Mouse (Mus musculus) myocyte (in vitro differentiated cells): ENCODE results near the gene Arntl. TPM values are rescaled to one million over a fixed set of nuclear protein-coding genes. Genes with fewer than 3 reads are reported as not detected.

ENCODE experiments used
- H3K27me3 ChIP-seq: one replicate; pipeline ENCODE4 v1.6.1; 2011; ENCODE audit not compliant: control insufficient read depth, insufficient read depth, insufficient read length
- H3K36me3 ChIP-seq: one replicate; pipeline ENCODE4 v1.6.1; 2011; ENCODE audit not compliant: control insufficient read depth, insufficient read depth
- H3K4me2 ChIP-seq: one replicate; pipeline ENCODE4 v1.6.1; 2011; ENCODE audit warnings: low read depth, control low read depth
- H3K4me3 ChIP-seq: one replicate; pipeline ENCODE4 v1.5.1; 2011; ENCODE audit warnings: mild to moderate bottlenecking, control low read depth, moderate library complexity
- H3K79me2 ChIP-seq: one replicate; pipeline ENCODE4 v1.6.1; 2011; ENCODE audit not compliant: control insufficient read depth, insufficient read depth
- H3ac ChIP-seq: one replicate; pipeline ENCODE4 v1.6.1; 2011; ENCODE audit not compliant: control insufficient read depth, insufficient read length
- CEBPB ChIP-seq: IDR thresholded peaks from 2 replicates; pipeline ENCODE4 v1.6.1; 2011; ENCODE audit warnings: mild to moderate bottlenecking, moderate library complexity; ENCODE audit not compliant: poor library complexity, insufficient read depth, severe bottlenecking
- E2F4 ChIP-seq: IDR thresholded peaks from one replicate; pipeline ENCODE4 v1.6.1; 2011; ENCODE audit warnings: mild to moderate bottlenecking, control low read depth, moderate library complexity; ENCODE audit not compliant: insufficient read depth
- MAX ChIP-seq: IDR thresholded peaks from one replicate; pipeline ENCODE4 v1.6.1; 2011; ENCODE audit warnings: low read depth, mild to moderate bottlenecking, control low read depth
- MYOD1 ChIP-seq, 3 experiments: IDR thresholded peaks; one replicate each; pipeline ENCODE4 v1.6.1; 2011; ENCODE audit warnings: control low read depth in 2 of 3, low read depth in 2 of 3, mild to moderate bottlenecking in 2 of 3, moderate library complexity in 1 of 3; ENCODE audit not compliant: insufficient read length in 2 of 3, control insufficient read depth in 1 of 3
- MYOG ChIP-seq, 3 experiments: IDR thresholded peaks; one replicate each; pipeline ENCODE4 v1.6.1; 2011; ENCODE audit warnings: control low read depth in 2 of 3, low read depth in 2 of 3, mild to moderate bottlenecking in 2 of 3; ENCODE audit not compliant: insufficient read length in 2 of 3, control insufficient read depth in 1 of 3, insufficient read depth in 1 of 3
- POLR2A ChIP-seq: IDR thresholded peaks from one replicate; pipeline ENCODE4 v1.6.1; 2011; ENCODE audit warnings: low read depth, mild to moderate bottlenecking, control low read depth, moderate library complexity; ENCODE audit not compliant: insufficient read length
- POLR2AphosphoS2 ChIP-seq: IDR thresholded peaks from one replicate; pipeline ENCODE4 v1.6.1; 2011; ENCODE audit warnings: low read depth, control low read depth; ENCODE audit not compliant: insufficient read length
- REST ChIP-seq: IDR thresholded peaks from one replicate; pipeline ENCODE4 v1.6.1; 2011; ENCODE audit warnings: mild to moderate bottlenecking, control low read depth, moderate library complexity; ENCODE audit not compliant: insufficient read depth, insufficient read length
- SRF ChIP-seq: IDR thresholded peaks from one replicate; pipeline ENCODE4 v1.6.1; 2011; ENCODE audit warnings: low read depth; ENCODE audit not compliant: control insufficient read depth, insufficient read length
- TCF12 ChIP-seq: IDR thresholded peaks from one replicate; pipeline ENCODE4 v1.6.1; 2011; ENCODE audit warnings: mild to moderate bottlenecking, control low read depth; ENCODE audit not compliant: poor library complexity, insufficient read depth, severe bottlenecking
- TCF3 ChIP-seq: IDR thresholded peaks from one replicate; pipeline ENCODE4 v1.6.1; 2011; ENCODE audit warnings: low read depth, control low read depth; ENCODE audit not compliant: insufficient read length
- USF1 ChIP-seq: IDR thresholded peaks from one replicate; pipeline ENCODE4 v1.6.1; 2011; ENCODE audit warnings: low read depth, mild to moderate bottlenecking, control low read depth, moderate library complexity
- polyA plus RNA-seq: library from polyadenylated mRNA; unstranded; fragments of >200 nt; fragmentation: generic; extraction: Trizol; gene quantifications from one replicate; pipeline ENCODE4 v1.2.1, GENCODE M21; 2012; ENCODE audit warnings: missing spikeins

Arntl gene
- polyA plus RNA-seq, 1 experiment, result 10.5 TPM

- no peaks in the 10 kb centered on the region for H3K79me2 ChIP-seq
- H3K4me3 ChIP-seq, result no peak overlapping the region
- H3K36me3 ChIP-seq, result no peaks in the 10 kb centered on the region
- peak overlapping the region; percentile 59 for H3K4me2 ChIP-seq
- H3ac ChIP-seq, result no peak overlapping the region
- no peak for TF ChIP-seq POLR2A
- TF ChIP-seq CEBPB, result no peak
- TF ChIP-seq SRF, result no peak
- no peak for TF ChIP-seq E2F4
- TF ChIP-seq TCF12, result no peak
- no peak for TF ChIP-seq REST
- no peak for TF ChIP-seq POLR2AphosphoS2
- no peak for TF ChIP-seq MYOG (IDR thresholded peaks at IDR 0.05; ENCODE audit: control insufficient read depth in 1 of 3, insufficient read depth in 1 of 3, insufficient read length in 2 of 3, low read depth in 2 of 3)
- TF ChIP-seq MAX, result no peak
- TF ChIP-seq USF1, result no peak
- TF ChIP-seq TCF3, result no peak
- no peak for TF ChIP-seq MYOD1 (IDR thresholded peaks at IDR 0.05; ENCODE audit: control insufficient read depth in 1 of 3, insufficient read length in 2 of 3, low read depth in 2 of 3)
- H3K27me3 ChIP-seq, result no peaks in the 10 kb centered on the region
Observed at GRCm38 (mm10) chr7:113347694-113348093, 140.4 kb downstream of the Arntl start.

GRCm38 (mm10) chr7:113349089-113349488 is 141.8 kb downstream of the Arntl start:
- Histone ChIP-seq H3K4me2 (no peak overlapping the region), H3K36me3 (no peaks in the 10 kb centered on the region), H3K79me2 (no peaks in the 10 kb centered on the region), H3K27me3 (no peaks in the 10 kb centered on the region), H3K4me3 (no peak overlapping the region), H3ac (no peak overlapping the region)
- no peak for TF ChIP-seq POLR2AphosphoS2
- no peak for TF ChIP-seq USF1
- no peak for TF ChIP-seq MYOG (IDR thresholded peaks at IDR 0.05; ENCODE audit: control insufficient read depth in 1 of 3, insufficient read depth in 1 of 3, insufficient read length in 2 of 3, low read depth in 2 of 3)
- TF ChIP-seq MAX, result no peak
- no peak for TF ChIP-seq MYOD1 (IDR thresholded peaks at IDR 0.05; ENCODE audit: control insufficient read depth in 1 of 3, insufficient read length in 2 of 3, low read depth in 2 of 3)
- TF ChIP-seq TCF3, result no peak
- TF ChIP-seq E2F4, result no peak
- no peak for TF ChIP-seq CEBPB
- no peak for TF ChIP-seq POLR2A
- TF ChIP-seq TCF12, result no peak
- TF ChIP-seq REST, result no peak
- TF ChIP-seq SRF, result no peak

Other genes with a start within 250 kb of the Arntl start
- 8.0 TPM for gene Btbd10, start 161.9 kb downstream of the Arntl start, polyA plus RNA-seq
- gene Pth, start 181.1 kb downstream of the Arntl start, polyA plus RNA-seq, result not detected